Comparison of ENCODE assay signal across 9 mouse cellular contexts in genomic region chr11:68956697-68957096, GRCm38 (mm10). TPM values are rescaled to one million over a fixed set of nuclear protein-coding genes. Genes with fewer than 3 reads are reported as not detected.
DNase-seq lines count a peak whose midpoint lies in the region; ATAC-seq and TF ChIP-seq lines count a peak whose summit lies in the region.
"Had no signal": no experiment of that assay in that cellular context is flagged by ENCODE, and none has a peak within 500 bp of the region (broad histone marks: within the 10 kb centered on the region; RNA-seq: fewer than 3 reads in every experiment).

No protein-coding gene starts in this region.

- peak; percentile 32 for DNase-seq in adrenal gland, postnatal 25 days
- no peak for DNase-seq in adrenal gland, postnatal 10 days
- no peak for DNase-seq in forebrain, embryonic 14.5 days (ENCODE audit: low spot score)
- no peak for DNase-seq in hindbrain, postnatal 0 days (ENCODE audit: low spot score)
- peak; percentile 32 for DNase-seq in lung, embryonic 14.5 days
- no peak for DNase-seq in spleen, postnatal 4 days (ENCODE audit: low spot score in 2 of 2)

- peaks cover 18% of the 10 kb centered on the region for H3K27me3 ChIP-seq in forebrain, embryonic 14.5 days (replicated peaks; ENCODE audit: control insufficient read depth, insufficient read depth, low read length)
- H3K27me3 ChIP-seq in hindbrain, postnatal 0 days (ENCODE audit: insufficient read depth, low read length), result no peaks in the 10 kb centered on the region
- peaks cover 29% of the 10 kb centered on the region for H3K27me3 ChIP-seq in lung, embryonic 14.5 days (ENCODE audit: insufficient read depth, low read length)

- H3K27ac ChIP-seq in forebrain, embryonic 14.5 days (ENCODE audit: low read depth, low read length), result peak overlapping the region; percentile 24; the same call in 1 of the 2 replicates
- H3K27ac ChIP-seq in hindbrain, postnatal 0 days, result no peak overlapping the region
- peak overlapping the region; percentile 58; the same call in 1 of the 2 replicates for H3K27ac ChIP-seq in lung, embryonic 14.5 days (ENCODE audit: low read depth)

- no peak for ATAC-seq in forebrain, embryonic 14.5 days
- ATAC-seq in hindbrain, postnatal 0 days, result no peak
- ATAC-seq in lung, embryonic 14.5 days (ENCODE audit: insufficient read depth), result peak; percentile 62; the same call in 1 of the 2 replicates
- ATAC-seq in monocyte, adult 5-6 weeks (replicated peaks; ENCODE audit: insufficient number of reproducible peaks, low FRiP score, low TSS enrichment, poor library complexity, severe bottlenecking), result no peak
- no peak for ATAC-seq in megakaryocyte progenitor cell, adult 5-6 weeks (replicated peaks; ENCODE audit: poor library complexity)

- H3K4me2 ChIP-seq in forebrain, embryonic 14.5 days (ENCODE audit: low read length), result no peak overlapping the region
- H3K4me2 ChIP-seq in hindbrain, postnatal 0 days (ENCODE audit: low read depth, low read length), result peak overlapping the region; percentile 25; the same call in 1 of the 2 replicates
- peak overlapping the region; percentile 52 for H3K4me2 ChIP-seq in lung, embryonic 14.5 days

- 27% methylated on average over 13 of the region's 13 CpGs for WGBS in forebrain, embryonic 14.5 days
- 30% methylated on average over 13 of the region's 13 CpGs for WGBS in hindbrain, postnatal 0 days
- 26% methylated on average over 13 of the region's 13 CpGs for WGBS in lung, embryonic 14.5 days

- peaks cover 6% of the 10 kb centered on the region; the same call in 1 of the 2 replicates for H3K4me1 ChIP-seq in forebrain, embryonic 14.5 days (ENCODE audit: control insufficient read depth, insufficient read depth, low read length)
- H3K4me1 ChIP-seq in hindbrain, postnatal 0 days (ENCODE audit: insufficient read depth, low read length), result 0 out of 2 replicates have a peak, but pooled peaks cover 4% of the 10 kb centered on the region
- no peaks in the 10 kb centered on the region for H3K4me1 ChIP-seq in lung, embryonic 14.5 days (ENCODE audit: insufficient read depth)

- no peaks in the 10 kb centered on the region for H3K9me3 ChIP-seq in forebrain, embryonic 14.5 days (replicated peaks; ENCODE audit: control insufficient read depth, low read length)
- H3K9me3 ChIP-seq in hindbrain, postnatal 0 days (ENCODE audit: low read length), result no peaks in the 10 kb centered on the region
- H3K9me3 ChIP-seq in lung, embryonic 14.5 days (ENCODE audit: low read depth, low read length), result no peaks in the 10 kb centered on the region

- TF ChIP-seq CTCF in hindbrain, postnatal 0 days (IDR thresholded peaks at IDR 0.05; ENCODE audit: low read depth), result no peak
- TF ChIP-seq CTCF in lung, embryonic 14.5 days (IDR thresholded peaks at IDR 0.05; ENCODE audit: low read depth), result no peak

- H3K9ac ChIP-seq in forebrain, embryonic 14.5 days (ENCODE audit: low read length), result no peak overlapping the region
- no peak overlapping the region for H3K9ac ChIP-seq in hindbrain, postnatal 0 days (replicated peaks; ENCODE audit: low read length)
- peak overlapping the region; percentile 17; the same call in 1 of the 2 replicates for H3K9ac ChIP-seq in lung, embryonic 14.5 days

- H3K4me3 ChIP-seq in forebrain, embryonic 14.5 days (ENCODE audit: low read depth, low read length), result no peak overlapping the region
- H3K4me3 ChIP-seq in hindbrain, postnatal 0 days (ENCODE audit: low read length), result no peak overlapping the region
- peak overlapping the region; percentile 28 for H3K4me3 ChIP-seq in lung, embryonic 14.5 days (ENCODE audit: low read depth, low read length)

- no peaks in the 10 kb centered on the region for H3K36me3 ChIP-seq in forebrain, embryonic 14.5 days (ENCODE audit: control insufficient read depth, insufficient read depth, low read length)
- H3K36me3 ChIP-seq in hindbrain, postnatal 0 days (ENCODE audit: insufficient read depth, low read length), result no peaks in the 10 kb centered on the region
- H3K36me3 ChIP-seq in lung, embryonic 14.5 days (ENCODE audit: insufficient read depth), result no peaks in the 10 kb centered on the region

RNA-seq across cellular contexts. Expression of gene Arhgef15, which starts 0.6 kb away (rescaled TPM):
- 18.7 and 23.4 TPM in 2 replicates for total RNA-seq in adrenal gland, postnatal 25 days (2021)
- total RNA-seq in adrenal gland, postnatal 10 days (2021), result 10 to 100 TPM; 25.4 to 35.9 TPM
- 5.8 and 6.3 TPM in 2 replicates for polyA plus RNA-seq in forebrain, embryonic 14.5 days (2014; fragmentation: Nextera tagmentation; extraction: Ambion mirVana)
- 21.2 and 45.2 TPM in 2 replicates for total RNA-seq in hindbrain, postnatal 0 days (2014; rRNA removed)
- 25.7 and 27.5 TPM in 2 replicates for polyA plus RNA-seq in hindbrain, postnatal 0 days (2015; fragmentation: Nextera tagmentation; extraction: Ambion mirVana)
- 21.6 and 23.9 TPM in 2 replicates for polyA plus RNA-seq in lung, embryonic 14.5 days (2014; fragmentation: Nextera tagmentation; extraction: Ambion mirVana)
- not detected in 3 replicates for total RNA-seq in monocyte, adult 5-6 weeks (2017)
- not detected in 2 replicates for total RNA-seq in megakaryocyte progenitor cell, adult 5-6 weeks (2015)
- 0.04 and 0.98 TPM in 2 replicates for total RNA-seq in megakaryocyte progenitor cell, adult 5-6 weeks (2017)

RNA-seq across cellular contexts. Expression of gene Slc25a35, which starts 11.2 kb away (rescaled TPM):
- total RNA-seq in adrenal gland, postnatal 25 days (2021), result 32.0 and 35.4 TPM in 2 replicates
- total RNA-seq in adrenal gland, postnatal 10 days (2021), result 10 to 100 TPM; 28.5 to 32.9 TPM
- 0.75 and 1.2 TPM in 2 replicates for polyA plus RNA-seq in forebrain, embryonic 14.5 days (2014; fragmentation: Nextera tagmentation; extraction: Ambion mirVana)
- 1.6 and 2.0 TPM in 2 replicates for total RNA-seq in hindbrain, postnatal 0 days (2014; rRNA removed)
- polyA plus RNA-seq in hindbrain, postnatal 0 days (2015; fragmentation: Nextera tagmentation; extraction: Ambion mirVana), result 2.3 TPM in 2 replicates
- 3.9 and 4.0 TPM in 2 replicates for polyA plus RNA-seq in lung, embryonic 14.5 days (2014; fragmentation: Nextera tagmentation; extraction: Ambion mirVana)
- total RNA-seq in monocyte, adult 5-6 weeks (2017), result 0.38 to 1.7 TPM in 2 of 3 replicates, not detected in the other
- total RNA-seq in megakaryocyte progenitor cell, adult 5-6 weeks (2015), result 2.2 and 2.8 TPM in 2 replicates
- 0.30 and 0.75 TPM in 2 replicates for total RNA-seq in megakaryocyte progenitor cell, adult 5-6 weeks (2017)

RNA-seq across cellular contexts. Expression of gene Rangrf, which starts 18.3 kb away (rescaled TPM):
- total RNA-seq in adrenal gland, postnatal 25 days (2021), result 20.7 and 22.4 TPM in 2 replicates
- total RNA-seq in adrenal gland, postnatal 10 days (2021), result 10 to 100 TPM; 20.4 to 24.7 TPM
- 35.2 and 43.5 TPM in 2 replicates for polyA plus RNA-seq in forebrain, embryonic 14.5 days (2014; fragmentation: Nextera tagmentation; extraction: Ambion mirVana)
- total RNA-seq in hindbrain, postnatal 0 days (2014; rRNA removed), result 40.4 and 51.6 TPM in 2 replicates
- 31.2 and 34.6 TPM in 2 replicates for polyA plus RNA-seq in hindbrain, postnatal 0 days (2015; fragmentation: Nextera tagmentation; extraction: Ambion mirVana)
- 49.9 TPM in 2 replicates for polyA plus RNA-seq in lung, embryonic 14.5 days (2014; fragmentation: Nextera tagmentation; extraction: Ambion mirVana)
- total RNA-seq in monocyte, adult 5-6 weeks (2017), result 1.9 to 10.1 TPM (median 2.6 TPM) in 3 replicates
- 91.0 and 123 TPM in 2 replicates for total RNA-seq in megakaryocyte progenitor cell, adult 5-6 weeks (2015)
- 46.3 and 54.1 TPM in 2 replicates for total RNA-seq in megakaryocyte progenitor cell, adult 5-6 weeks (2017)

RNA-seq across cellular contexts. Expression of gene Odf4, which starts 29.8 kb away (rescaled TPM):
- total RNA-seq in adrenal gland, postnatal 25 days (2021), result 0.70 TPM in 1 of 2 replicates, not detected in the other
- under 1 TPM; 0.27 to 0.60 TPM for total RNA-seq in adrenal gland, postnatal 10 days (2021)
- polyA plus RNA-seq in forebrain, embryonic 14.5 days (2014; fragmentation: Nextera tagmentation; extraction: Ambion mirVana), result 0.23 TPM in 1 of 2 replicates, not detected in the other
- total RNA-seq in hindbrain, postnatal 0 days (2014; rRNA removed), result 1.3 TPM in 1 of 2 replicates, not detected in the other
- polyA plus RNA-seq in hindbrain, postnatal 0 days (2015; fragmentation: Nextera tagmentation; extraction: Ambion mirVana), result 0.58 and 0.88 TPM in 2 replicates
- polyA plus RNA-seq in lung, embryonic 14.5 days (2014; fragmentation: Nextera tagmentation; extraction: Ambion mirVana), result not detected in 2 replicates
- total RNA-seq in monocyte, adult 5-6 weeks (2017), result not detected in 3 replicates
- total RNA-seq in megakaryocyte progenitor cell, adult 5-6 weeks (2015), result not detected in 2 replicates
- total RNA-seq in megakaryocyte progenitor cell, adult 5-6 weeks (2017), result not detected in 2 replicates
- polyA plus RNA-seq: liver, embryonic 16.5 days had no signal

RNA-seq across cellular contexts. Expression of gene Pfas, which starts 51.6 kb away (rescaled TPM):
- total RNA-seq in adrenal gland, postnatal 25 days (2021), result 39.7 and 40.1 TPM in 2 replicates
- total RNA-seq in adrenal gland, postnatal 10 days (2021), result 10 to 100 TPM; 23.8 to 32.9 TPM
- polyA plus RNA-seq in forebrain, embryonic 14.5 days (2014; fragmentation: Nextera tagmentation; extraction: Ambion mirVana), result 14.1 and 15.6 TPM in 2 replicates
- total RNA-seq in hindbrain, postnatal 0 days (2014; rRNA removed), result 31.3 and 35.2 TPM in 2 replicates
- 14.7 and 17.8 TPM in 2 replicates for polyA plus RNA-seq in hindbrain, postnatal 0 days (2015; fragmentation: Nextera tagmentation; extraction: Ambion mirVana)
- 36.8 and 43.3 TPM in 2 replicates for polyA plus RNA-seq in lung, embryonic 14.5 days (2014; fragmentation: Nextera tagmentation; extraction: Ambion mirVana)
- 7.1 to 9.6 TPM (median 7.4 TPM) in 3 replicates for total RNA-seq in monocyte, adult 5-6 weeks (2017)
- 24.8 and 31.3 TPM in 2 replicates for total RNA-seq in megakaryocyte progenitor cell, adult 5-6 weeks (2015)
- 34.9 and 48.8 TPM in 2 replicates for total RNA-seq in megakaryocyte progenitor cell, adult 5-6 weeks (2017)

Comparison
In these comparisons a context has a peak if more than half of its experiments do, and no peak if none do; other contexts are left out.
1. DNase-seq: peak in adrenal gland, postnatal 25 days (single experiment) and lung, embryonic 14.5 days (single experiment); none in adrenal gland, postnatal 10 days (single experiment), forebrain, embryonic 14.5 days (single experiment), hindbrain, postnatal 0 days (single experiment) and spleen, postnatal 4 days (0 of 2).